Mouse (Mus musculus): Measurements from ENCODE around the gene Kcnab1. TPM values are rescaled to one million over a fixed set of nuclear protein-coding genes. Genes with fewer than 3 reads are reported as not detected.

Gene Kcnab1
- polyA plus RNA-seq, 1 experiment from 2014 or later: 1.6 TPM

DNA sequence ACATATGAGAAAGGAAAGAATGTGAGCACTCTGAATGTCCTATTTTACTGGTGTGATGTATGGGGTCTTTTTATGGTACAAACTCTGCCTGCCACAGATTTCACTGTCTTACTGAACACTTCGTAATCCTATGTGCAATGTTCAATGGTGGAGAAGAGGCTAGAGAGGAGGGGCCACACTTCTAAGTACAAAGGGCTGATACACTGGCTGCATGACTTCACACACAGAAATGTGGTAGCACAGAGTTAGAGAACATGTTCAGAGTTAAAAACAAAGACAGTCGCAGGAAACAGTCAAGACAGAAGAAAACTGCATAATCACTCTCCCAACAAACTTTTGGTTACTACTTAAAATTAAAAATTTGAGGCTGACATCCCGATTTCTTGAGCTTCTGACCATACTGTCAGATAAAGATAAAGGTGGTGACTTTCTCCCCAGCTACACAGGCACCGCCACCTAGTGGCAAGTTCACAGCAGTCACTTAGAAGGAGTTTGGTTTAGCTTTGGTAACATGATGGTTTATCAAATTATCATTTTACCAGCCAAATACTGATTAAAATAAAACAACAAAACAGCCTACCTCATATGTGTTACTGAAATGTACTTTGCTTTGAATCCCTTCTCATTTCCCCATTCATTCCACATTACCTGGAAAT lies 270.8 kb downstream of the Kcnab1 start:
- H3K9ac ChIP-seq (ENCODE audit: low read depth, low read length): no peak overlapping the region
- no peaks in the 10 kb centered on the region for H3K27me3 ChIP-seq (replicated peaks; ENCODE audit: control insufficient read depth, insufficient read depth, low read length)
- H3K27ac ChIP-seq (ENCODE audit: low read depth, low read length): no peak overlapping the region
- no peaks in the 10 kb centered on the region for H3K9me3 ChIP-seq (ENCODE audit: control insufficient read depth)
- no peak for ATAC-seq
- 75% methylated on average over 4 of the region's 4 CpGs for WGBS
- H3K4me2 ChIP-seq (replicated peaks; ENCODE audit: low read depth): no peak overlapping the region
- H3K4me3 ChIP-seq (ENCODE audit: low read depth, low read length): no peak overlapping the region
- peak; percentile 85 for TF ChIP-seq CTCF (IDR thresholded peaks at IDR 0.05; ENCODE audit: low read depth)
- peaks cover 50% of the 10 kb centered on the region for H3K36me3 ChIP-seq (ENCODE audit: control insufficient read depth, insufficient read depth)
- H3K4me1 ChIP-seq (replicated peaks; ENCODE audit: control insufficient read depth, insufficient read depth, low read length): no peaks in the 10 kb centered on the region

DNA sequence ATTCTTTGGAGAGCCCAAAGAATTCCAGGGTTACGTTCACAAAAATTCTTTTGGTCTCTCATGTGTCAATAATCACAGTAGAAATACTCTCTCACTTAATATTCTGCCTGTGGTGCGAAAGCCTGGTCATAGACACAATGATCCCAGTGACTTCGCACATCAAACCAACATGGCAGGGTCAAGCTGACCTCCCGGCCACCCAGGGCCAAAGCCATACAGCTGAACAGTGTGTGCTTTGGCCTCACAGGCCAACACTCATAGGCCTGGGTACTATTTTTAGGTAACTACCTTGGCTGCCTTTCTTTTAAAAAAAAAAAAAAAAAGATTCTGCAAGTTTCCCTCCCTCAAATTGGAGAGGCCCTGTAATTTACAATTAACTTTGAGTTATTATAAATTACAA lies 271.9 kb downstream of the Kcnab1 start:
- WGBS: 92% methylated on average over 4 of the region's 4 CpGs
- ATAC-seq: no peak
- H3K9ac ChIP-seq (ENCODE audit: low read depth, low read length): no peak overlapping the region

DNA sequence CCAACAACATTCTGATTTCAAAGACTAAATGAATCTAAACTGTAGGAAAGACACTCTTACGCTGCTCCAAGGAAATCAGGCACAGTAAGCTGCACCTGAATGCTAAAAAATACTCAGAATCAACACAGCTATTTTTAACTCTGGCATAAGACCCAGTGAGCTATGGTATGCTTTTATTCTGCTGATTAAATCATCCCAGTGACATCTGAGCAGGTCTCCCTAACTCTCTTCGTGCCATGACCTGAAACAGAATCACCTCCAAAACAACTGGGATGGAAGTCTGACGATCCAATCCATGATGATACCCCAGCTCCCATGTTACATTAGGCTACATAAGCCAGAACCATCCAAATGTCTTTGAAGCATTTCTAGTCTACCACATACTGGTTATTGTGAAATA lies 275.2 kb downstream of the Kcnab1 start:
- Histone ChIP-seq H3K9me3 (ENCODE audit: control insufficient read depth) (no peaks in the 10 kb centered on the region), H3K4me2 (replicated peaks; ENCODE audit: low read depth) (no peak overlapping the region), H3K9ac (ENCODE audit: low read depth, low read length) (no peak overlapping the region), H3K27ac (ENCODE audit: low read depth, low read length) (no peak overlapping the region), H3K36me3 (ENCODE audit: control insufficient read depth, insufficient read depth) (peaks cover 65% of the 10 kb centered on the region), H3K4me3 (ENCODE audit: low read depth, low read length) (no peak overlapping the region), H3K4me1 (replicated peaks; ENCODE audit: control insufficient read depth, insufficient read depth, low read length) (no peaks in the 10 kb centered on the region), H3K27me3 (replicated peaks; ENCODE audit: control insufficient read depth, insufficient read depth, low read length) (no peaks in the 10 kb centered on the region)
- 93% methylated on average over 3 of the region's 3 CpGs for WGBS
- TF ChIP-seq CTCF (IDR thresholded peaks at IDR 0.05; ENCODE audit: low read depth): no peak
- no peak for ATAC-seq

More for the DNA sequence above, 271.9 kb downstream of the Kcnab1 start:
- Histone ChIP-seq H3K9me3 (ENCODE audit: control insufficient read depth) (no peaks in the 10 kb centered on the region), H3K27ac (ENCODE audit: low read depth, low read length) (no peak overlapping the region), H3K27me3 (replicated peaks; ENCODE audit: control insufficient read depth, insufficient read depth, low read length) (no peaks in the 10 kb centered on the region), H3K36me3 (ENCODE audit: control insufficient read depth, insufficient read depth) (peaks cover 54% of the 10 kb centered on the region), H3K4me2 (replicated peaks; ENCODE audit: low read depth) (no peak overlapping the region), H3K4me1 (replicated peaks; ENCODE audit: control insufficient read depth, insufficient read depth, low read length) (no peaks in the 10 kb centered on the region), H3K4me3 (ENCODE audit: low read depth, low read length) (no peak overlapping the region)
- no peak for TF ChIP-seq CTCF (IDR thresholded peaks at IDR 0.05; ENCODE audit: low read depth)

DNA sequence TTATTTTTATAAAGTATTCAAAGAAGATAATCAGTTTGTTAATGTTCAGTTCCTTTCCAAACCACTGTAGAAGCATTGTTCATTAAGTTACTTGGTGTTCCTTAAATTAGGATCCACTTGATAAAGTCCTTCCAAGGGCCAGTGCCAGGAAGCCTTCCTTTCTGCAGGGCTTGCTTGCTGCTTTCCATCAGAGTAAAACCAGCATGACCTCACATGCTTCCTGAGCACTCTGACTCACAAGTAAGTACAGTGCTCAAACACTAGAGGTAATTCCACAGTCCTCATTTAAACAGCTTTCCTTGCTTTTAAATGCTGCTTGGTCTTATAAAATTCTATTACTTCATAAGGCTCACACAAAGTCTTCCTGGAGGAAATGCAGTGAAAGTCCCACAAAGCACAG lies 276.6 kb downstream of the Kcnab1 start:
- H3K27ac ChIP-seq (ENCODE audit: low read depth, low read length): no peak overlapping the region
- H3K4me3 ChIP-seq (ENCODE audit: low read depth, low read length): no peak overlapping the region
- H3K27me3 ChIP-seq (replicated peaks; ENCODE audit: control insufficient read depth, insufficient read depth, low read length): no peaks in the 10 kb centered on the region
- peaks cover 58% of the 10 kb centered on the region for H3K36me3 ChIP-seq (ENCODE audit: control insufficient read depth, insufficient read depth)
- no peak overlapping the region for H3K4me2 ChIP-seq (replicated peaks; ENCODE audit: low read depth)
- ATAC-seq: no peak
- no peak for TF ChIP-seq CTCF (IDR thresholded peaks at IDR 0.05; ENCODE audit: low read depth)
- no peaks in the 10 kb centered on the region for H3K4me1 ChIP-seq (replicated peaks; ENCODE audit: control insufficient read depth, insufficient read depth, low read length)
- no peak overlapping the region for H3K9ac ChIP-seq (ENCODE audit: low read depth, low read length)
- H3K9me3 ChIP-seq (ENCODE audit: control insufficient read depth): no peaks in the 10 kb centered on the region

DNA sequence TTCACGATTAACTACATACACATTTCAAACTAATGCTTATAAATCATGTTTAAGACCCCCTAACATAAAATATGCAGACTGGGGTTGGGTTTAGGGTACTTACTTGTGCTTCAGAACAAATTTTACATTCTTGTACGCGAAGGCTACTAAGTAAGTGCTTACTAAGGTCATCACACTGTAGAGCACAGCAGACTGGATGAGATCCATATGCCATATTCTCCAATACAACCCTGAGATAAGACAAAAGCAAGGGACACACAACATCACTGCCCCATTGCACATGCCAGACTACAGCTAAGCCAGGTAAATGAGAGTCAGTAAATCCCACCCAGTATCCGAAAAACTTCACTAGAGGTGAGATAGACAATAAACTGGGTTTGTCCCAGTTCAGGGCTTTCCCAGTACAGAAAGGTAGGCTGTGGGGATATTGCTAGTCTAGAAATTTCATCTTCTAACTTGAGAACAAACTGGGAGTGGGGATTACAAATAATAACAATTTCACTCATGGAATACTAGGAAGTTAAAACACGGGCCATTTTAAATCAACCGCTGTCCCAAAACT lies 282.1 kb downstream of the Kcnab1 start:
- no peaks in the 10 kb centered on the region for H3K9me3 ChIP-seq (ENCODE audit: control insufficient read depth)
- H3K9ac ChIP-seq (ENCODE audit: low read depth, low read length): peak overlapping the region; percentile 90
- H3K36me3 ChIP-seq (ENCODE audit: control insufficient read depth, insufficient read depth): peaks cover 27% of the 10 kb centered on the region
- H3K27me3 ChIP-seq (replicated peaks; ENCODE audit: control insufficient read depth, insufficient read depth, low read length): no peaks in the 10 kb centered on the region
- H3K4me1 ChIP-seq (replicated peaks; ENCODE audit: control insufficient read depth, insufficient read depth, low read length): no peaks in the 10 kb centered on the region
- H3K27ac ChIP-seq (ENCODE audit: low read depth, low read length): peak overlapping the region; percentile 92; the same call in 1 of the 2 replicates
- TF ChIP-seq CTCF (IDR thresholded peaks at IDR 0.05; ENCODE audit: low read depth): no peak
- H3K4me2 ChIP-seq (replicated peaks; ENCODE audit: low read depth): peak overlapping the region; percentile 67
- WGBS: 22% methylated on average over 6 of the region's 6 CpGs
- ATAC-seq: no peak
- H3K4me3 ChIP-seq (ENCODE audit: low read depth, low read length): peak overlapping the region; percentile 80

DNA sequence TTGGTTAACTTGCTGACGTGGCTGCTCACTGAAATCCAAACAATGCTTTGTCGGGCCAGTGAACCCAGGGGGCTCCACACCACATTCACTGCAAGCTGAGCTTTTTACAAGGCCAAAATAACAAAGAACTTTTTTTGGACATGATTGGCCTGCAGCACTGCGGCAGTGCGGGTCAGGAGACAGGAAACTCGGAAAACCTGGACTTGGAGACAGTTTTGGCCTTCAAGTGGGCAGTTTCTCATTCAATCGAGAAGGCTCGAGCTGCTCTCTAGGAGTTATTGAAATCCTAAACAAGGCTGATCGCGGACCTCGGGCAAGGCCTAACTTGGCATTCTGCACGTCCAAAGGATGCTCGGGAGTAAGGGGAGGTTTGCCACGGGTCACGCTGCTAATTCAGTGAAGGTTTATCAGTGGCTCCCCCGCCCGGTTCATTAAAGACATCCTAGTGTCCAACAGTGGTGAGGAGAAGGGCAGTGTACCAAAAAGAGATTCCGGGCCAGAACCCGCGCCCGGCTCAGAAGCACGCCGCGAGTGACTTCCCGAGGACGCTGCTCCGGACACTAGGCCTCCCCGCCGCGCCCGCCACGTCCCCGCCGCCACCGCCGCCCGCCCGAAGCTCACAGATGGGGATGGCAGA lies 282.7 kb downstream of the Kcnab1 start:
- Histone ChIP-seq H3K4me3 (ENCODE audit: low read depth, low read length) (peak overlapping the region; percentile 80), H3K9me3 (ENCODE audit: control insufficient read depth) (no peaks in the 10 kb centered on the region), H3K27me3 (replicated peaks; ENCODE audit: control insufficient read depth, insufficient read depth, low read length) (no peaks in the 10 kb centered on the region), H3K4me2 (replicated peaks; ENCODE audit: low read depth) (peak overlapping the region; percentile 67), H3K4me1 (replicated peaks; ENCODE audit: control insufficient read depth, insufficient read depth, low read length) (no peaks in the 10 kb centered on the region), H3K9ac (ENCODE audit: low read depth, low read length) (peak overlapping the region; percentile 90), H3K36me3 (ENCODE audit: control insufficient read depth, insufficient read depth) (peaks cover 21% of the 10 kb centered on the region), H3K27ac (ENCODE audit: low read depth, low read length) (peak overlapping the region; percentile 92)
- WGBS: under 1% methylated on average over 37 of the region's 37 CpGs
- no peak; the same call in 1 of the 2 replicates for TF ChIP-seq CTCF (IDR thresholded peaks at IDR 0.05; ENCODE audit: low read depth)
- peak; percentile 73 for ATAC-seq

Measured in intestine, postnatal 0 days (tissue).